Mouse (Mus musculus): ENCODE measurements around the gene Cnbd2. TPM values are rescaled to one million over a fixed set of nuclear protein-coding genes. Genes with fewer than 3 reads are reported as not detected.

Gene Cnbd2
- total RNA-seq (2023), result 1 to 10 TPM; 4.9 to 9.4 TPM

GRCm38 (mm10) chr2:156312297-156312897 lies at the start of gene Cnbd2, which contains the start of gene Scand1:
Cnbd2 (plus strand) TSS chr2:156312299.
Scand1 (minus strand) TSS chr2:156312704.

GRCm38 (mm10) chr2:156420694-156421380 lies 108.7 kb downstream of the Cnbd2 start, which contains the start of gene Epb41l1:
Epb41l1 (plus strand) TSS chr2:156420909.

Other genes starting within 250 kb of the Cnbd2 start
- gene Spag4, start 247.1 kb upstream of the Cnbd2 start, total RNA-seq (2023), result 1 to 10 TPM; 1.1 to 1.3 TPM
- gene Cpne1, start 200.3 kb upstream of the Cnbd2 start, total RNA-seq (2023), result 10 to 100 TPM; 80.8 to 84.7 TPM
- gene Rbm12, start 200.3 kb upstream of the Cnbd2 start, total RNA-seq (2023), result 10 to 100 TPM; 27.6 to 30.1 TPM
- 10 to 100 TPM in 1 of 2 experiments, 1 to 10 TPM in 1; 9.9 to 13.4 TPM for gene Gm28036, start 185.2 kb upstream of the Cnbd2 start, total RNA-seq (2023)
- 10 to 100 TPM; 51.6 to 55.7 TPM for gene Romo1, start 168.3 kb upstream of the Cnbd2 start, total RNA-seq (2023)
- gene Nfs1, start 168.1 kb upstream of the Cnbd2 start, total RNA-seq (2023), result 10 to 100 TPM; 15.4 to 16.6 TPM
- 1,000 to 10,000 TPM; 1,069 to 1,095 TPM for gene Rbm39, start 132.1 kb upstream of the Cnbd2 start, total RNA-seq (2023)
- gene Phf20, start 115.8 kb upstream of the Cnbd2 start, total RNA-seq (2023), result 10 to 100 TPM; 20.3 to 30.4 TPM
- 100 to 1,000 TPM; 136 to 141 TPM for gene Scand1, start 405 bp downstream of the Cnbd2 start, total RNA-seq (2023)
- gene Epb41l1, start 108.6 kb downstream of the Cnbd2 start, total RNA-seq (2023), result under 1 TPM; 0.47 to 0.82 TPM
- gene Aar2, start 235.3 kb downstream of the Cnbd2 start, total RNA-seq (2023), result 10 to 100 TPM; 13.3 to 17.0 TPM

Data from neutrophil, adult 59 days (primary cell).